Mouse (Mus musculus) layer of hippocampus, adult 18-20 months (tissue): ENCODE data around the gene Aspa. TPM values are rescaled to one million over a fixed set of nuclear protein-coding genes. Genes with fewer than 3 reads are reported as not detected.

Source experiments
- DNase-seq, 2 experiments: peaks; one replicate each; pipeline ENCODE4 v3.0.0; 2022; ENCODE audit warnings: low spot score in 2 of 2
- total RNA-seq, 2 experiments: library from RNA; stranded (reverse); gene quantifications; 2 replicates each; pipeline ENCODE4 v1.2.3; 2021

Aspa gene
- total RNA-seq, 2 experiments from 2014 or later = 13.9 to 14.8 TPM

DNA sequence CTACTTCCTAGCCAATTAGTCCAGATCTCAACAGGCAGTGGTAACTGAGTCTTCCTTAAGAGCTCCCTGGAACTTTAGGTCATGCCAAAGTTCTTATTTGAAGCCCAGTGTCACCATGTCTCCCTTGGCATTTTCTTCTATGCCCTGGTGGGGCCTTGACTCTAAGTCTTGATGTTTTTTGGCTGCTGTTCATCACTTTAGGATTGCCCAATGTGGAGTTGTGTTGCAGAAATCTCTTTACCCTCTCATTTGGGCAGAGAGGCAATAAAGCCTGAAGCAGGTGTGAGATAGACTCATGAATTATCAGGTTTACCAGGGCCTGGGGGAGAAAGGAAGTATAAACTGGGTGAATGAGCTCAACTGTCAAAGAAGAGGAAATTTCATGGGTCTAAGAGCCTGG, 70.7 kb downstream of the Aspa start:
- no peak for DNase-seq

DNA sequence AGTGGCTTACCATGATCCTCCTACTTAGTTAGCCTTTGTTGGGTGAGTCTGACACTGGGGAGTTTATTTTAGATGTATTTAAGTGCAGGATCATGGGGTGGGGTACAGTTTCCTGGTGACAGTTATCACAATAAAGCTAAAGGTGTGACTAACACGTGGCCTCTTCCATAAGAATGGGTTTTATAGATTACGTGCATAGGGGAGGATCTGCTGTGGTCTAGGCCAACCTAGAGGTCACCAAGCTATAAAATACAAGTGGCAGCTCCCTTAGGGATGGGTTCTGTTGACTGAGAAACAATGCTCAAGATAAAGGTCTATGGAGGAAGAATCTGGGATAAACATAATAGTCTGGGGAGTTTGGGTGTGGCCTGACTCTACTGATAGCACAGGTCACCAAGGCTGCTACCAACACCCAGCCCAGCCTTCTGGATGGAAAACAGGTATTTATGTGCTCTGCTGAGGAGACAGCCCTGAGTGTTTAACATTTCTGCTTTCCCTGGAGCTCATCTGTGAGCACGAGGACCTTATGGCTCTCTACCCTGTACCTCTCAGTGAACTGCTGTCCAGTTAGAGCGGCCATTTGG, 71.9 kb downstream of the Aspa start:
- DNase-seq = no peak

Other genes starting within 250 kb of the Aspa start
- under 1 TPM; 0.10 to 0.17 TPM for gene Itgae, start 239.0 kb downstream of the Aspa start, total RNA-seq
- under 1 TPM; 0.10 to 0.15 TPM for gene Haspin, start 191.3 kb downstream of the Aspa start, total RNA-seq
- gene P2rx5, start 169.2 kb downstream of the Aspa start, total RNA-seq = 1 to 10 TPM; 1.4 to 2.5 TPM
- 10 to 100 TPM; 51.6 to 52.4 TPM for gene Emc6, start 152.6 kb downstream of the Aspa start, total RNA-seq
- gene Tax1bp3, start 152.5 kb downstream of the Aspa start, total RNA-seq = 1 to 10 TPM; 8.6 to 8.7 TPM
- gene Ctns, start 130.6 kb downstream of the Aspa start, total RNA-seq = 10 to 100 TPM; 21.1 to 22.1 TPM
- gene Shpk, start 130.1 kb downstream of the Aspa start, total RNA-seq = 1 to 10 TPM; 3.7 to 4.0 TPM
- under 1 TPM in 1 of 2 experiments, not detected in 1; 0.23 TPM for gene Trpv1, start 95.3 kb downstream of the Aspa start, total RNA-seq
- gene Trpv3, start 62.2 kb downstream of the Aspa start, total RNA-seq = under 1 TPM; 0.41 to 0.45 TPM
- not detected for gene Gm49340, start 145 bp upstream of the Aspa start, total RNA-seq
- not detected for gene Spata22, start 145 bp upstream of the Aspa start, total RNA-seq
- not detected for gene Olfr20, start 21.2 kb upstream of the Aspa start, total RNA-seq
- gene Olfr376, start 41.6 kb upstream of the Aspa start, total RNA-seq = not detected
- not detected for gene Olfr1, start 70.0 kb upstream of the Aspa start, total RNA-seq
- not detected for gene Olfr378, start 98.9 kb upstream of the Aspa start, total RNA-seq
- not detected for gene Olfr380, start 127.9 kb upstream of the Aspa start, total RNA-seq
- not detected for gene Olfr381, start 162.0 kb upstream of the Aspa start, total RNA-seq
- gene Olfr382, start 187.6 kb upstream of the Aspa start, total RNA-seq = not detected